33 mouse cellular contexts compared by ENCODE assay signal in genomic region chr2:38672496-38672895, GRCm38 (mm10). TPM values are rescaled to one million over a fixed set of nuclear protein-coding genes. Genes with fewer than 3 reads are reported as not detected.
"Had no signal": no experiment of that assay in that cellular context is flagged by ENCODE, and none has a peak within 500 bp of the region (broad histone marks: within the 10 kb centered on the region; RNA-seq: fewer than 3 reads in every experiment).

No protein-coding gene starts in this region.

- H3K36me3 ChIP-seq: heart, embryonic 13.5 days; heart, embryonic 15.5 days; hindbrain, embryonic 13.5 days; hindbrain, embryonic 15.5 days; kidney, embryonic 15.5 days; limb, embryonic 10.5 days; limb, embryonic 12.5 days; liver, embryonic 13.5 days; liver, embryonic 15.5 days had no signal

- H3K4me2 ChIP-seq: heart, embryonic 11.5 days; heart, embryonic 13.5 days; heart, embryonic 15.5 days; hindbrain, embryonic 13.5 days; hindbrain, embryonic 15.5 days; kidney, embryonic 15.5 days; limb, embryonic 12.5 days; liver, embryonic 11.5 days; liver, embryonic 13.5 days; liver, embryonic 15.5 days had no signal

- H3K4me3 ChIP-seq: heart, adult 2 months; heart, embryonic 13.5 days; heart, embryonic 15.5 days; hindbrain, embryonic 13.5 days; hindbrain, embryonic 15.5 days; kidney, embryonic 15.5 days; left cerebral cortex, adult 2 months; limb, embryonic 10.5 days; limb, embryonic 12.5 days; liver, embryonic 13.5 days; liver, embryonic 15.5 days had no signal

- H3K27ac ChIP-seq: heart, adult 2 months; heart, embryonic 13.5 days; heart, embryonic 15.5 days; hindbrain, embryonic 13.5 days; hindbrain, embryonic 15.5 days; hindbrain, postnatal 0 days; kidney, embryonic 15.5 days; kidney, postnatal 0 days; left cerebral cortex, adult 2 months; limb, embryonic 10.5 days; limb, embryonic 12.5 days; liver, embryonic 13.5 days; liver, embryonic 15.5 days had no signal

- H3K9me3 ChIP-seq: heart, embryonic 13.5 days; heart, embryonic 15.5 days; hindbrain, embryonic 13.5 days; hindbrain, embryonic 15.5 days; kidney, embryonic 15.5 days; limb, embryonic 10.5 days; limb, embryonic 12.5 days; liver, embryonic 13.5 days; liver, embryonic 15.5 days had no signal

- ATAC-seq: hindbrain, postnatal 0 days; intestine, embryonic 16.5 days had no signal

- H3K9ac ChIP-seq: heart, embryonic 13.5 days; heart, embryonic 15.5 days; hindbrain, embryonic 13.5 days; hindbrain, embryonic 15.5 days; kidney, embryonic 15.5 days; limb, embryonic 12.5 days; liver, embryonic 13.5 days; liver, embryonic 15.5 days had no signal

- H3K27me3 ChIP-seq: hindbrain, embryonic 15.5 days had no signal

- DNase-seq: gastrocnemius, postnatal 14 days; gastrocnemius, postnatal 36 days; heart, adult 11 months; heart, adult 2 months; kidney, adult 11 months; kidney, adult 2 months; kidney, adult 9 months; kidney, postnatal 14 days; kidney, postnatal 36 days; layer of hippocampus, adult 9-11 months; liver; liver, embryonic 13.5 days had no signal

RNA-seq across cellular contexts. Expression of gene Nr5a1, which starts 41.8 kb away (rescaled TPM):
- total RNA-seq: gastrocnemius, adult 18-20 months; gastrocnemius, postnatal 14 days; gastrocnemius, postnatal 36 days; heart, adult 2 months; heart, postnatal 25 days; hematopoietic stem cell, adult 5-6 weeks; layer of hippocampus, adult 18-20 months; layer of hippocampus, postnatal 14 days; left cerebral cortex, postnatal 14 days had no signal
- polyA plus RNA-seq: heart, embryonic 11.5 days; heart, embryonic 13.5 days; heart, embryonic 15.5 days; heart, postnatal 0 days; hindbrain, embryonic 15.5 days; limb, embryonic 10.5 days; liver, embryonic 13.5 days had no signal
